Mouse (Mus musculus): ENCODE measurements around the gene Tiam1. TPM values are rescaled to one million over a fixed set of nuclear protein-coding genes. Genes with fewer than 3 reads are reported as not detected.

Tiam1 gene
- total RNA-seq, 1 experiment from 2014 or later, result 18.4 TPM

GRCm38 (mm10) chr16:90042874-90043273 lies 100.7 kb downstream of the Tiam1 start:
- 0 out of 4 replicates have a peak, but pooled peaks of 1 of the 2 experiments have one; percentile 8 for ATAC-seq (replicated peaks in 1 of 2; ENCODE audit: insufficient read depth in 1 of 2, low FRiP score in 2 of 2, low TSS enrichment in 1 of 2, low read depth in 1 of 2, poor library complexity in 2 of 2, severe bottlenecking in 2 of 2)

- ATAC-seq (replicated peaks in 1 of 2; ENCODE audit: insufficient read depth in 1 of 2, low FRiP score in 2 of 2, low TSS enrichment in 1 of 2, low read depth in 1 of 2, poor library complexity in 2 of 2, severe bottlenecking in 2 of 2), result no peak
Observed at GRCm38 (mm10) chr16:90042386-90042785, 101.2 kb downstream of the Tiam1 start.

GRCm38 (mm10) chr16:90040771-90041364 lies 102.7 kb downstream of the Tiam1 start:
- ATAC-seq (replicated peaks in 1 of 2; ENCODE audit: insufficient read depth in 1 of 2, low FRiP score in 2 of 2, low TSS enrichment in 1 of 2, low read depth in 1 of 2, poor library complexity in 2 of 2, severe bottlenecking in 2 of 2), result peak; percentile 54 to 74; a peak in 3 of 4 replicates

- ATAC-seq (replicated peaks in 1 of 2; ENCODE audit: insufficient read depth in 1 of 2, low FRiP score in 2 of 2, low TSS enrichment in 1 of 2, low read depth in 1 of 2, poor library complexity in 2 of 2, severe bottlenecking in 2 of 2), result no peak
Observed at GRCm38 (mm10) chr16:90035595-90036110, 107.9 kb downstream of the Tiam1 start.

- no peak for ATAC-seq (replicated peaks in 1 of 2; ENCODE audit: insufficient read depth in 1 of 2, low FRiP score in 2 of 2, low TSS enrichment in 1 of 2, low read depth in 1 of 2, poor library complexity in 2 of 2, severe bottlenecking in 2 of 2)
Observed at GRCm38 (mm10) chr16:90030355-90030754, 113.2 kb downstream of the Tiam1 start.

- no peak for ATAC-seq (replicated peaks in 1 of 2; ENCODE audit: insufficient read depth in 1 of 2, low FRiP score in 2 of 2, low TSS enrichment in 1 of 2, low read depth in 1 of 2, poor library complexity in 2 of 2, severe bottlenecking in 2 of 2)
Observed at GRCm38 (mm10) chr16:90027886-90028285, 115.7 kb downstream of the Tiam1 start.

- ATAC-seq (replicated peaks in 1 of 2; ENCODE audit: insufficient read depth in 1 of 2, low FRiP score in 2 of 2, low TSS enrichment in 1 of 2, low read depth in 1 of 2, poor library complexity in 2 of 2, severe bottlenecking in 2 of 2), result no peak
Observed at GRCm38 (mm10) chr16:90025526-90026172, 117.9 kb downstream of the Tiam1 start.

GRCm38 (mm10) chr16:90023665-90024010 lies 119.9 kb downstream of the Tiam1 start:
- ATAC-seq (replicated peaks in 1 of 2; ENCODE audit: insufficient read depth in 1 of 2, low FRiP score in 2 of 2, low TSS enrichment in 1 of 2, low read depth in 1 of 2, poor library complexity in 2 of 2, severe bottlenecking in 2 of 2), result no peak

GRCm38 (mm10) chr16:90022932-90023664 lies 120.5 kb downstream of the Tiam1 start:
- no peak for ATAC-seq (replicated peaks in 1 of 2; ENCODE audit: insufficient read depth in 1 of 2, low FRiP score in 2 of 2, low TSS enrichment in 1 of 2, low read depth in 1 of 2, poor library complexity in 2 of 2, severe bottlenecking in 2 of 2)

- ATAC-seq (replicated peaks in 1 of 2; ENCODE audit: insufficient read depth in 1 of 2, low FRiP score in 2 of 2, low TSS enrichment in 1 of 2, low read depth in 1 of 2, poor library complexity in 2 of 2, severe bottlenecking in 2 of 2), result no peak
Observed at GRCm38 (mm10) chr16:90016046-90016445, 127.5 kb downstream of the Tiam1 start.

- no peak for ATAC-seq (replicated peaks in 1 of 2; ENCODE audit: insufficient read depth in 1 of 2, low FRiP score in 2 of 2, low TSS enrichment in 1 of 2, low read depth in 1 of 2, poor library complexity in 2 of 2, severe bottlenecking in 2 of 2)
Observed at GRCm38 (mm10) chr16:90014596-90014995, 129.0 kb downstream of the Tiam1 start.

GRCm38 (mm10) chr16:90011521-90012181 lies 131.9 kb downstream of the Tiam1 start:
- no peak for ATAC-seq (replicated peaks in 1 of 2; ENCODE audit: insufficient read depth in 1 of 2, low FRiP score in 2 of 2, low TSS enrichment in 1 of 2, low read depth in 1 of 2, poor library complexity in 2 of 2, severe bottlenecking in 2 of 2)

GRCm38 (mm10) chr16:90008504-90008903 lies 135.1 kb downstream of the Tiam1 start:
- ATAC-seq (replicated peaks in 1 of 2; ENCODE audit: insufficient read depth in 1 of 2, low FRiP score in 2 of 2, low TSS enrichment in 1 of 2, low read depth in 1 of 2, poor library complexity in 2 of 2, severe bottlenecking in 2 of 2), result no peak

- ATAC-seq (replicated peaks in 1 of 2; ENCODE audit: insufficient read depth in 1 of 2, low FRiP score in 2 of 2, low TSS enrichment in 1 of 2, low read depth in 1 of 2, poor library complexity in 2 of 2, severe bottlenecking in 2 of 2), result no peak
Observed at GRCm38 (mm10) chr16:90007391-90007977, 136.1 kb downstream of the Tiam1 start.

- ATAC-seq (replicated peaks in 1 of 2; ENCODE audit: insufficient read depth in 1 of 2, low FRiP score in 2 of 2, low TSS enrichment in 1 of 2, low read depth in 1 of 2, poor library complexity in 2 of 2, severe bottlenecking in 2 of 2), result no peak
Observed at GRCm38 (mm10) chr16:90003556-90003955, 140.0 kb downstream of the Tiam1 start.

GRCm38 (mm10) chr16:89995155-89995554 lies 148.4 kb downstream of the Tiam1 start:
- ATAC-seq (replicated peaks in 1 of 2; ENCODE audit: insufficient read depth in 1 of 2, low FRiP score in 2 of 2, low TSS enrichment in 1 of 2, low read depth in 1 of 2, poor library complexity in 2 of 2, severe bottlenecking in 2 of 2), result no peak

- peak; percentile 70 to 81 for ATAC-seq (replicated peaks in 1 of 2; ENCODE audit: insufficient read depth in 1 of 2, low FRiP score in 2 of 2, low TSS enrichment in 1 of 2, low read depth in 1 of 2, poor library complexity in 2 of 2, severe bottlenecking in 2 of 2)
Observed at GRCm38 (mm10) chr16:89993991-89994825, 149.4 kb downstream of the Tiam1 start.

All from hematopoietic stem cell, adult 5-6 weeks (primary cell).